Mouse (Mus musculus) kidney, embryonic 14.5 days (tissue): ENCODE data around the gene Slc8b1. TPM values are rescaled to one million over a fixed set of nuclear protein-coding genes. Genes with fewer than 3 reads are reported as not detected.
A peak's percentile ranks its signal among the peaks of the same experiment; 100 is the strongest.

ENCODE experiments used
- ATAC-seq: fragments of 200-750 bp; cut with Nextera tagmentation; 2 replicates; pipeline ENCODE4 v1.8.0; 2017; ENCODE audit warnings: moderate number of reproducible peaks, mild to moderate bottlenecking, moderate TSS enrichment, moderate library complexity; ENCODE audit not compliant: low FRiP score, low TSS enrichment
- H3K27ac ChIP-seq: fragments of 300-500 bp; sonication (generic); 2 replicates; pipeline ENCODE4 v1.5.1; 2014; ENCODE audit warnings: low read depth, mild to moderate bottlenecking, low read length, moderate library complexity, mixed read lengths
- H3K27me3 ChIP-seq: fragments of 300-500 bp; sonication (generic); 2 replicates; pipeline ENCODE4 v1.6.1; 2014; ENCODE audit warnings: mild to moderate bottlenecking, low read length; ENCODE audit not compliant: control insufficient read depth, insufficient read depth
- H3K36me3 ChIP-seq: fragments of 300-500 bp; sonication (generic); 2 replicates; pipeline ENCODE4 v1.6.1; 2014; ENCODE audit warnings: low read length, mixed read lengths; ENCODE audit not compliant: control insufficient read depth, insufficient read depth
- H3K4me1 ChIP-seq: fragments of 300-500 bp; sonication (generic); 2 replicates; pipeline ENCODE4 v1.6.1; 2014; ENCODE audit warnings: low read length, mixed read lengths; ENCODE audit not compliant: control insufficient read depth, insufficient read depth
- H3K4me2 ChIP-seq: fragments of 300-500 bp; sonication (generic); replicated peaks from 2 replicates; pipeline ENCODE4 v1.6.1; 2014; ENCODE audit warnings: low read depth, mild to moderate bottlenecking, low read length
- H3K4me3 ChIP-seq: fragments of 300-500 bp; sonication (generic); 2 replicates; pipeline ENCODE4 v1.5.1; 2014; ENCODE audit warnings: mild to moderate bottlenecking, low read length
- H3K9ac ChIP-seq: fragments of 300-500 bp; sonication (generic); 2 replicates; pipeline ENCODE4 v1.6.1; 2014; ENCODE audit warnings: low read depth, mild to moderate bottlenecking, low read length, moderate library complexity
- H3K9me3 ChIP-seq: fragments of 300-500 bp; sonication (generic); 2 replicates; pipeline ENCODE4 v1.6.1; 2016; ENCODE audit warnings: low read length; ENCODE audit not compliant: control insufficient read depth
- WGBS: fragments of 180-500 bp; shearing (Covaris S2); extraction: QIAGEN DNeasy Blood & Tissue Kit; methylation state at CpG from one replicate; pipeline ENCODE4 v1.1.7; 2014; 5-methylcytosine and 5-hydroxymethylcytosine counted together
- polyA plus RNA-seq: library from polyadenylated mRNA; unstranded; fragments of >200 nt; fragmentation: Nextera tagmentation; extraction: Ambion mirVana; gene quantifications from 2 replicates; pipeline ENCODE4 v1.2.1, GENCODE M21; 2014

Slc8b1 gene
- polyA plus RNA-seq, 1 experiment from 2014 or later = 6.0 TPM

GRCm38 (mm10) chr5:120579898-120580626 lies 69.1 kb downstream of the Slc8b1 start:
- peak overlapping the region; percentile 93; the same call in 1 of the 2 replicates for H3K27ac ChIP-seq
- no peaks in the 10 kb centered on the region for H3K9me3 ChIP-seq
- H3K4me2 ChIP-seq = peak overlapping the region; percentile 15; the same call in 1 of the 2 replicates
- peaks cover 23% of the 10 kb centered on the region; the same call in 1 of the 2 replicates for H3K36me3 ChIP-seq
- ATAC-seq = 0 out of 2 replicates have a peak, but pooled peaks have one; percentile 8
- no peak overlapping the region for H3K4me3 ChIP-seq
- H3K9ac ChIP-seq = peak overlapping the region; percentile 28; the same call in 1 of the 2 replicates
- H3K27me3 ChIP-seq = no peaks in the 10 kb centered on the region
- H3K4me1 ChIP-seq = peaks cover 32% of the 10 kb centered on the region
- WGBS = 72% methylated on average over 26 of the region's 26 CpGs

DNA sequence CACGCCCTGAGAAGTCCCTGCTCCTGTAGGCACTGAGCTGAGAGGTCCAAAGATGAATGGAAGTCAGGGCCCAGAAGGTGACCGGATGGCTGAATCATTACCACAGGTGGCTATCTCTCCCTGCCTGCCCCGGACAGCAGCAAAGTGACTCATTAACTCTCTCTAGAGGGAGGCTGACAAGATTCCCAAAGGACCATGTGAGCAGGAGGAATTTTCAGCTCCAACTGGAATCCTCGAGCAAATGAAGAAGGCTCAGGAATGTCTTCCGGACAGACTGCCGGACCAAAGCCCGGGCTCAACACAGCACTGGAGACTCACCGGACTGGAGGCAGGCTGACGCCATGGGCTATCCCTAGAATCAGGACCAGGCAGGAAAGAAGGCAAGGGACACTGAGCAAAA lies 71.0 kb downstream of the Slc8b1 start:
- 72% methylated on average over 9 of the region's 9 CpGs for WGBS
- H3K36me3 ChIP-seq = peaks cover 23% of the 10 kb centered on the region; the same call in 1 of the 2 replicates
- H3K27me3 ChIP-seq = no peaks in the 10 kb centered on the region
- no peaks in the 10 kb centered on the region for H3K9me3 ChIP-seq
- ATAC-seq = no peak
- H3K9ac ChIP-seq = no peak overlapping the region
- no peak overlapping the region for H3K27ac ChIP-seq
- peaks cover 44% of the 10 kb centered on the region for H3K4me1 ChIP-seq
- no peak overlapping the region for H3K4me2 ChIP-seq
- H3K4me3 ChIP-seq = no peak overlapping the region

DNA sequence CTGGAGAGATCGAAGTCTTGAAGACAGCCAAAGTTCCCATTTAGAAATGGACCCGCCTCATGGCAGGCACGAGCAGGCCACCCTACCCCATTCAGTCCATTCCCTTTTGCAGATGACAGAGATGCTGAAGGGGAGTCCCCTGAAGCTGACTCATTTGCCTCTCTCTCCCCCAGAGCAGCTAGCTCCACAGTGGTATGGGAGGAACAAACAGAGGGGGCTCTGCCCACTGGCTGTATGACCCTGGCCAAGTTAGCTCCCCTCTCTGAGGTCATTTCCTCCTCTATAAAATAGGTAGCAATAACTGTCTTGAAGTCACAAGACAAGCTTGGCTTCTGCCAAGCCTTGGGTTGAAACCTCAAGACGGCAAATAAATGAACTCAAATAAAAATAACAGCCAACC lies 72.5 kb downstream of the Slc8b1 start:
- no peaks in the 10 kb centered on the region for H3K9me3 ChIP-seq
- peaks cover 23% of the 10 kb centered on the region; the same call in 1 of the 2 replicates for H3K36me3 ChIP-seq
- ATAC-seq = no peak
- H3K4me1 ChIP-seq = peaks cover 43% of the 10 kb centered on the region
- H3K4me2 ChIP-seq = no peak overlapping the region
- H3K27me3 ChIP-seq = no peaks in the 10 kb centered on the region
- no peak overlapping the region for H3K9ac ChIP-seq
- 90% methylated on average over 4 of the region's 4 CpGs for WGBS
- H3K27ac ChIP-seq = no peak overlapping the region
- no peak overlapping the region for H3K4me3 ChIP-seq

Other genes with a start within 250 kb of the Slc8b1 start
- gene Lhx5, start 79.5 kb upstream of the Slc8b1 start, polyA plus RNA-seq = not detected in 2 replicates
- gene Sdsl, start 38.4 kb upstream of the Slc8b1 start, polyA plus RNA-seq = 10.5 and 12.5 TPM in 2 replicates
- not detected in 2 replicates for gene Sds, start 34.6 kb upstream of the Slc8b1 start, polyA plus RNA-seq
- 41.5 and 44.5 TPM in 2 replicates for gene Plbd2, start 7.5 kb upstream of the Slc8b1 start, polyA plus RNA-seq
- gene Tpcn1, start 77.5 kb downstream of the Slc8b1 start, polyA plus RNA-seq = 33.8 and 37.3 TPM in 2 replicates
- 0.57 and 1.4 TPM in 2 replicates for gene Iqcd, start 77.8 kb downstream of the Slc8b1 start, polyA plus RNA-seq
- 10.4 and 11.1 TPM in 2 replicates for gene Rita1, start 101.4 kb downstream of the Slc8b1 start, polyA plus RNA-seq
- 22.3 and 37.7 TPM in 2 replicates for gene Ddx54, start 101.6 kb downstream of the Slc8b1 start, polyA plus RNA-seq
- gene Cfap73, start 123.1 kb downstream of the Slc8b1 start, polyA plus RNA-seq = not detected in 2 replicates
- gene Rasal1, start 137.6 kb downstream of the Slc8b1 start, polyA plus RNA-seq = 0.23 and 0.31 TPM in 2 replicates
- gene Dtx1, start 200.8 kb downstream of the Slc8b1 start, polyA plus RNA-seq = 7.3 and 10.1 TPM in 2 replicates
- gene Oas2, start 238.7 kb downstream of the Slc8b1 start, polyA plus RNA-seq = 0.19 and 0.37 TPM in 2 replicates